Mouse (Mus musculus) layer of hippocampus, adult 18-20 months (tissue): ENCODE measurements around the gene Zfp750. TPM values are rescaled to one million over a fixed set of nuclear protein-coding genes. Genes with fewer than 3 reads are reported as not detected.
A peak's percentile ranks its signal among the peaks of the same experiment; 100 is the strongest.

Experiments
- DNase-seq, 2 experiments: peaks; one replicate each; pipeline ENCODE4 v3.0.0; 2022; ENCODE audit warnings: low spot score in 2 of 2
- total RNA-seq, 2 experiments: library from RNA; stranded (reverse); gene quantifications; 2 replicates each; pipeline ENCODE4 v1.2.3; 2021

Zfp750 gene
- total RNA-seq, 2 experiments from 2014 or later, result 0.13 to 0.25 TPM

DNA sequence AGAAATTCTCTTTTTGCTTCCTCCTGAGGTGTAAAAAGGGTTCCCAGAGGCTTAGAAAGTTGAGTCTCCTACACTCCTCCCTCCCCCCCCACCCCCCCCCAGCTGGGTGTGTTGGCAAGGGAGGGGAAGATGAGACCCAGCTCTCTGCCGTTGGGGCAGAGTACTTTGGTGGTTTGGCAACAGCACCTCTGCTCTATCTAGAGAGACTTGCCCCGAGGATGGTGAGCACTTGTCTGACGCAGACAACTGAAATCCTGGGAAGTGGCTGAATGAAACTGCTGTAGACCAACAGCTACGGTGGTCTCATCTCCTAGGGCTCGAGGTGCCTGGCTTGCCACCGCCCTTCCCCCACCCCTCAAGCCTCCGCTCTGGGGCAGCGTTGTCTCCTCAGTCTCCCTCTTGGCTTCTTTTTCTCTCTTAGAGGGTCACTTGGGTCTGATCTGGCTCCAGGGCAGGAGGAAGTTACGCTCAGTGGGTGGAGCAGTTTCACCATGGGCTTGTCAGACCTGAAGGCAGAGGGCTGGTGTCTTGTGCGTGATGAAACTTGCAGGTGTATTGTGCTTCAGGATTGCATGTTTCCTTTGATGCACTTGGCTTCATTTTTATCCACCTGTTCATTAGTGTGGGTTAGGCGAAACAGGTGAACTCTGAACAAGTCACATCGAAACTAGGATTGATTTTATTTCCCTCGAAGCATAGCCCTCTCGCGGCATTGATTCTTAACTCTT is 39.5 kb downstream of the Zfp750 start:
- DNase-seq, result no peak

DNA sequence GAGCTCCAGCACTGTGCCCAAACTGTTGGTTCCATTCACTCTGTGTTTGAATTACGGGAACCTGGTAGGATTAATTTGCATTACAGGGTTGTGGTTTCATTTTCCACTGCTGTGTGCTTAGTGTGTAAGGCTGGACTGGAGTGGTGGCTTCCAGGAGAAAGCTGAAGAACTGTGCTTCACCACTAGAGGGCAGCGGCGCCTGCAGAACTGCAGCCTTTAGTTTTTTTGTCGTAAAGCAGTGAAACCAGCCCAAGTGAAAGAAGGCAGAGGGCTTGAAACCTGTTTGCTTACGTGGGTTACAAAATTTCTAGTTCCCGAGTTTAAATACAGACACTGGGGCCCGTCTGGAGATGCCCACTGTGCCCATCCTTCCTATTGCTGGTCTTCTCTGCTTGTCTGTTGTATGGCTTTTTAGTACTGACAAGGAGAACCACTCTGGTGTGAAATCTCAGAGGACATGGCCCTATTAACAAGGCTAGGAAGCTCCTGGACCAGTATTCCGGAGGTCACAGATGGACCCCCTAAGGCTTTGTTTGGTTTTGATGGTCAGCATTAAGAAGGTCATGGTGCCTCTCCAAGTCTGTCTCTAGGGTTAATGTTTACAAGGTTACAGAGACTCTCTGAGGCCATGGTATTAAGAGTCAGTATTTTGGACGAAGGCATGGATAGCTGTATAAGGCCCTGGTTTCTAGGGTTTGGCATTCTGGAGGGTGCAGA is 43.3 kb downstream of the Zfp750 start:
- peak; percentile 37 to 75 for DNase-seq

DNA sequence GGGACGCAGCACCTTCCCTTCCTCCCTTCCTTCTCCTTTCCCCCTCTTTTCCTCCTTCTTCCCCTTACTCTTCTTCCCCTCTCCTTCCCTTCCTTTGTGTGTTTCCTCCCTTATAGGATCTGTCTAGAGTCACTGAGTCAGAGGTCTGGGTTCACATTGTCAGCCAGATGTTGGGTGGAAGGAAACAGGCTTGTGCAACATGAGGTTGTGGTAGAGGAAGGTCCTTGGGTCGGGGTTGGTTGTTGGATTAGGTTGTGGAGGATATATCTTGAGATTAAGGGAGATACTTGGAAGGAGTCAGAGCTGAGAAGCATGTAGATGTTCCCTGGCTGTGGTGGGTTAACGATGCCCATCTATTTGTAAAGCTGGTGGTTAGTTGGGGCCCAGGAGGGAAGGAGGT is 44.3 kb downstream of the Zfp750 start:
- no peak for DNase-seq

DNA sequence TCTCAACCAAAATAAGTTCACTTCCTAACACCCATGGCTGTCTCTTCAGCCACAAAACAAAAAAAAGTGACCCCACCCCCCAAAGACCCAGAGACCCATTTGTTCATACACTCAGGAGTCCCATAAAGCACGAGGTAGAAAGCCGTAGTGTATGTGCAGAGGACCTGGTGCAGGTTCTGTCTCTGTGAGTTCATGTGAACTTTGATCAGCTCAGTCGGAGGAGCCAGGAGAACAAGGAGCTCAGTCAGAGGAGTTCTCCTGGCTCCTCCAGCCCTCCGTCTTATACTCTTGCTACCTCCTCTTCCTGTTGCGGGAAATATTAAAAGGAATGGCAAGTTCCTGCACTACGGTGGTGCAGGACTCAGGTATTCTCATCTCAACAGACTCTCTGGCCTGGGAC is 51.7 kb downstream of the Zfp750 start:
- DNase-seq, result no peak

Other genes starting within 250 kb of the Zfp750 start
- gene Wdr45b, start 164.9 kb downstream of the Zfp750 start, total RNA-seq, result 10 to 100 TPM; 69.1 to 75.7 TPM
- 10 to 100 TPM; 65.6 to 69.3 TPM for gene Rab40b, start 131.1 kb downstream of the Zfp750 start, total RNA-seq
- gene Fn3krp, start 97.9 kb downstream of the Zfp750 start, total RNA-seq, result 10 to 100 TPM; 51.2 to 55.0 TPM
- gene Fn3k, start 84.4 kb downstream of the Zfp750 start, total RNA-seq, result 10 to 100 TPM; 44.9 to 49.3 TPM
- 10 to 100 TPM; 37.1 to 39.0 TPM for gene Tbcd, start 67.4 kb downstream of the Zfp750 start, total RNA-seq
- gene B3gntl1, start 153.8 kb upstream of the Zfp750 start, total RNA-seq, result 1 to 10 TPM; 6.5 to 7.4 TPM
- 10 to 100 TPM; 11.0 to 12.5 TPM for gene Metrnl, start 182.2 kb upstream of the Zfp750 start, total RNA-seq